Mouse (Mus musculus) liver, embryonic 14.5 days (tissue): ENCODE measurements at regions not wholly inside any gene's neighbourhood (a gene's known extent, or its start where the extent isn't known, plus 50 kb on each side); places are given as distances from the start of the nearest gene placed in this dataset.

ENCODE experiments used
- CTCF ChIP-seq: IDR thresholded peaks from 2 replicates; pipeline ENCODE4 v1.5.1; 2016; ENCODE audit warnings: antibody characterized with exemption, low read depth, control low read depth
- EP300 ChIP-seq: IDR thresholded peaks from 2 replicates; pipeline ENCODE4 v1.6.1; 2016; ENCODE audit warnings: antibody characterized with exemption, low read depth

- no peak for TF ChIP-seq CTCF
- TF ChIP-seq EP300 = no peak
These were observed 510.0 kb downstream of the Btbd3 start for GRCm38 (mm10) chr2:138766275-138766842.
